Mouse (Mus musculus) heart, adult 8-10 months (tissue): ENCODE measurements around the gene Gart. TPM values are rescaled to one million over a fixed set of nuclear protein-coding genes. Genes with fewer than 3 reads are reported as not detected.
A peak's percentile ranks its signal among the peaks of the same experiment; 100 is the strongest.

ENCODE experiments used
- DNase-seq: peaks from one replicate; pipeline ENCODE4 v3.0.0; 2022; ENCODE audit warnings: low spot score
- total RNA-seq, 4 experiments: library from RNA; stranded (reverse); gene quantifications; 2 replicates each; pipeline ENCODE4 v1.2.4; 2022

Gart gene
- total RNA-seq, 4 experiments from 2014 or later: 72.7 to 86.8 (median 73.1) TPM

- peak; percentile 47 for DNase-seq
Measured at GRCm38 (mm10) chr16:91609501-91610245, 37.1 kb downstream of the Gart start.

GRCm38 (mm10) chr16:91606958-91607357, 39.8 kb downstream of the Gart start:
- DNase-seq: no peak

GRCm38 (mm10) chr16:91605156-91605555, 41.6 kb downstream of the Gart start:
- no peak for DNase-seq

GRCm38 (mm10) chr16:91601693-91602092, 45.1 kb downstream of the Gart start:
- DNase-seq: no peak

- no peak for DNase-seq
Measured at GRCm38 (mm10) chr16:91601081-91601480, 45.7 kb downstream of the Gart start.

GRCm38 (mm10) chr16:91599242-91599641, 47.5 kb downstream of the Gart start:
- no peak for DNase-seq

- peak; percentile 98 for DNase-seq
Measured at GRCm38 (mm10) chr16:91597672-91598010, 49.1 kb downstream of the Gart start, which contains the start of gene Tmem50b. Gene Tmem50b, minus strand, starts transcription at chr16:91597800.

- DNase-seq: no peak
Measured at GRCm38 (mm10) chr16:91596779-91597671, 49.7 kb downstream of the Gart start.

- no peak for DNase-seq
Measured at GRCm38 (mm10) chr16:91596397-91596778, 50.4 kb downstream of the Gart start.

GRCm38 (mm10) chr16:91595076-91595475, 51.7 kb downstream of the Gart start:
- DNase-seq: no peak

- no peak for DNase-seq
Measured at GRCm38 (mm10) chr16:91593262-91593661, 53.5 kb downstream of the Gart start.

GRCm38 (mm10) chr16:91592162-91592561, 54.6 kb downstream of the Gart start:
- DNase-seq: no peak

GRCm38 (mm10) chr16:91588703-91589102, 58.0 kb downstream of the Gart start:
- DNase-seq: no peak

GRCm38 (mm10) chr16:91587730-91588453, 58.9 kb downstream of the Gart start:
- no peak for DNase-seq

GRCm38 (mm10) chr16:91586244-91586643, 60.5 kb downstream of the Gart start:
- DNase-seq: no peak

GRCm38 (mm10) chr16:91585617-91586016, 61.1 kb downstream of the Gart start:
- DNase-seq: no peak

GRCm38 (mm10) chr16:91582307-91582706, 64.4 kb downstream of the Gart start:
- DNase-seq: no peak

- DNase-seq: no peak
Measured at GRCm38 (mm10) chr16:91578980-91579720, 67.6 kb downstream of the Gart start.

GRCm38 (mm10) chr16:91575151-91575550, 71.6 kb downstream of the Gart start:
- DNase-seq: no peak
